Mouse (Mus musculus) liver, adult (tissue): ENCODE results near the gene Zfp664.

Experiments
- GATA4 ChIP-seq: IDR thresholded peaks from 2 replicates; pipeline ENCODE4 v1.6.1; 2014; ENCODE audit warnings: mild to moderate bottlenecking, low read length; ENCODE audit not compliant: insufficient replicate concordance

The Zfp664 gene

GRCm38 (mm10) chr5:124860013-124860412 is 2.5 kb upstream of the Zfp664 start:
- TF ChIP-seq GATA4: no peak

- TF ChIP-seq GATA4: no peak
These were observed 1.0 kb upstream of the Zfp664 start for GRCm38 (mm10) chr5:124861463-124861862.

- TF ChIP-seq GATA4: no peak
These were observed 615 bp downstream of the Zfp664 start for GRCm38 (mm10) chr5:124862871-124863741.

GRCm38 (mm10) chr5:124868981-124869380 is 6.5 kb downstream of the Zfp664 start:
- no peak for TF ChIP-seq GATA4

- TF ChIP-seq GATA4: no peak
These were observed 9.5 kb downstream of the Zfp664 start for GRCm38 (mm10) chr5:124872033-124872432.

GRCm38 (mm10) chr5:124873096-124873495 is 10.6 kb downstream of the Zfp664 start:
- peak; percentile 39; the same call in 1 of the 2 replicates for TF ChIP-seq GATA4

GRCm38 (mm10) chr5:124873890-124874601 is 11.6 kb downstream of the Zfp664 start:
- TF ChIP-seq GATA4: no peak

GRCm38 (mm10) chr5:124879251-124879650 is 16.8 kb downstream of the Zfp664 start:
- TF ChIP-seq GATA4: no peak

- no peak for TF ChIP-seq GATA4
These were observed 17.3 kb downstream of the Zfp664 start for GRCm38 (mm10) chr5:124879801-124880200.

GRCm38 (mm10) chr5:124883877-124884276 is 21.4 kb downstream of the Zfp664 start:
- TF ChIP-seq GATA4: no peak

GRCm38 (mm10) chr5:124888661-124889060 is 26.2 kb downstream of the Zfp664 start:
- TF ChIP-seq GATA4: no peak

- no peak for TF ChIP-seq GATA4
These were observed 29.5 kb downstream of the Zfp664 start for GRCm38 (mm10) chr5:124891921-124892370.

GRCm38 (mm10) chr5:124896135-124896534 is 33.6 kb downstream of the Zfp664 start:
- no peak for TF ChIP-seq GATA4

- no peak for TF ChIP-seq GATA4
These were observed 37.6 kb downstream of the Zfp664 start for GRCm38 (mm10) chr5:124899945-124900631.

GRCm38 (mm10) chr5:124900738-124901490 is 38.4 kb downstream of the Zfp664 start:
- no peak for TF ChIP-seq GATA4
